Mouse (Mus musculus): ENCODE results near the gene Bcl2l13. TPM values are rescaled to one million over a fixed set of nuclear protein-coding genes. Genes with fewer than 3 reads are reported as not detected.
"Not testable (repeated sequence)": the region's sequence is repeated elsewhere in the genome, so short reads cannot be mapped to it uniquely, and the experiment has no call there.

Gene Bcl2l13
- polyA plus RNA-seq, 1 experiment from 2014 or later = 24.6 TPM

- WGBS = 63% methylated on average over 3 of the region's 3 CpGs
- Histone ChIP-seq H3K27me3 (ENCODE audit: control insufficient read depth, insufficient read depth, low read length) (peaks cover 5% of the 10 kb centered on the region; the same call in 1 of the 2 replicates), H3K27ac (replicated peaks in 1 of 2; ENCODE audit: control insufficient read depth in 1 of 2, insufficient read depth in 1 of 2, low read depth in 2 of 2, low read length in 2 of 2) (no peak overlapping the region), H3K4me1 (ENCODE audit: control insufficient read depth in 2 of 2, insufficient read depth in 2 of 2, low read length in 2 of 2) (peaks cover 5% of the 10 kb centered on the region in 2 experiments), H3K9ac (ENCODE audit: low read length) (no peak overlapping the region), H3K4me2 (ENCODE audit: low read length) (no peak overlapping the region), H3K9me3 (ENCODE audit: control insufficient read depth, low read length) (peaks cover 4% of the 10 kb centered on the region; the same call in 1 of the 2 replicates), H3K36me3 (ENCODE audit: control insufficient read depth, insufficient read depth, low read length) (no peaks in the 10 kb centered on the region), H3K4me3 (ENCODE audit: control insufficient read depth in 1 of 2, insufficient read depth in 1 of 2, low read depth in 1 of 2, low read length in 2 of 2) (no peak overlapping the region)
- no peak for ATAC-seq (ENCODE audit: insufficient number of reproducible peaks, insufficient read depth, low FRiP score, low read depth)
These were observed 82.0 kb downstream of the Bcl2l13 start for GRCm38 (mm10) chr6:120917975-120918374.

- not testable (repeated sequence) for H3K4me3 ChIP-seq (ENCODE audit: control insufficient read depth in 1 of 2, insufficient read depth in 1 of 2, low read depth in 1 of 2, low read length in 2 of 2); H3K4me1 ChIP-seq (ENCODE audit: control insufficient read depth in 2 of 2, insufficient read depth in 2 of 2, low read length in 2 of 2); H3K9me3 ChIP-seq (ENCODE audit: control insufficient read depth, low read length); H3K4me2 ChIP-seq (ENCODE audit: low read length); H3K9ac ChIP-seq (ENCODE audit: low read length); ATAC-seq (ENCODE audit: insufficient number of reproducible peaks, insufficient read depth, low FRiP score, low read depth); H3K27ac ChIP-seq (replicated peaks in 1 of 2; ENCODE audit: control insufficient read depth in 1 of 2, insufficient read depth in 1 of 2, low read depth in 2 of 2, low read length in 2 of 2); H3K27me3 ChIP-seq (ENCODE audit: control insufficient read depth, insufficient read depth, low read length)
- peaks cover 12% of the 10 kb centered on the region; the same call in 1 of the 2 replicates for H3K36me3 ChIP-seq (ENCODE audit: control insufficient read depth, insufficient read depth, low read length)
- WGBS = 68% methylated on average over 2 of the region's 2 CpGs
These were observed 88.8 kb downstream of the Bcl2l13 start for GRCm38 (mm10) chr6:120924791-120925321.

GRCm38 (mm10) chr6:120926880-120927279 is 90.9 kb downstream of the Bcl2l13 start:
- no peak overlapping the region for H3K4me3 ChIP-seq (ENCODE audit: control insufficient read depth in 1 of 2, insufficient read depth in 1 of 2, low read depth in 1 of 2, low read length in 2 of 2)
- H3K4me1 ChIP-seq (ENCODE audit: control insufficient read depth in 2 of 2, insufficient read depth in 2 of 2, low read length in 2 of 2) = peaks cover 3% of the 10 kb centered on the region in 2 experiments; a peak in 1 of 4 replicates
- no peak for ATAC-seq (ENCODE audit: insufficient number of reproducible peaks, insufficient read depth, low FRiP score, low read depth)
- H3K27me3 ChIP-seq (ENCODE audit: control insufficient read depth, insufficient read depth, low read length) = no peaks in the 10 kb centered on the region
- no peaks in the 10 kb centered on the region for H3K9me3 ChIP-seq (ENCODE audit: control insufficient read depth, low read length)
- H3K27ac ChIP-seq (replicated peaks in 1 of 2; ENCODE audit: control insufficient read depth in 1 of 2, insufficient read depth in 1 of 2, low read depth in 2 of 2, low read length in 2 of 2) = no peak overlapping the region
- no peak overlapping the region for H3K4me2 ChIP-seq (ENCODE audit: low read length)
- 51% methylated on average over 2 of the region's 2 CpGs for WGBS
- no peak overlapping the region for H3K9ac ChIP-seq (ENCODE audit: low read length)
- peaks cover 31% of the 10 kb centered on the region for H3K36me3 ChIP-seq (ENCODE audit: control insufficient read depth, insufficient read depth, low read length)

GRCm38 (mm10) chr6:120927765-120928164 is 91.8 kb downstream of the Bcl2l13 start:
- H3K4me1 ChIP-seq (ENCODE audit: control insufficient read depth in 2 of 2, insufficient read depth in 2 of 2, low read length in 2 of 2) = peaks cover 8% of the 10 kb centered on the region in 2 experiments
- H3K27me3 ChIP-seq (ENCODE audit: control insufficient read depth, insufficient read depth, low read length) = no peaks in the 10 kb centered on the region
- H3K27ac ChIP-seq (replicated peaks in 1 of 2; ENCODE audit: control insufficient read depth in 1 of 2, insufficient read depth in 1 of 2, low read depth in 2 of 2, low read length in 2 of 2) = no peak overlapping the region
- H3K9me3 ChIP-seq (ENCODE audit: control insufficient read depth, low read length) = no peaks in the 10 kb centered on the region
- H3K4me2 ChIP-seq (ENCODE audit: low read length) = no peak overlapping the region
- ATAC-seq (ENCODE audit: insufficient number of reproducible peaks, insufficient read depth, low FRiP score, low read depth) = no peak
- 60% methylated on average over 3 of the region's 3 CpGs for WGBS
- no peak overlapping the region for H3K9ac ChIP-seq (ENCODE audit: low read length)
- peaks cover 40% of the 10 kb centered on the region for H3K36me3 ChIP-seq (ENCODE audit: control insufficient read depth, insufficient read depth, low read length)
- no peak overlapping the region for H3K4me3 ChIP-seq (ENCODE audit: control insufficient read depth in 1 of 2, insufficient read depth in 1 of 2, low read depth in 1 of 2, low read length in 2 of 2)

GRCm38 (mm10) chr6:120929421-120929820 is 93.4 kb downstream of the Bcl2l13 start:
- ATAC-seq (ENCODE audit: insufficient number of reproducible peaks, insufficient read depth, low FRiP score, low read depth) = no peak
- no peak overlapping the region for H3K27ac ChIP-seq (replicated peaks in 1 of 2; ENCODE audit: control insufficient read depth in 1 of 2, insufficient read depth in 1 of 2, low read depth in 2 of 2, low read length in 2 of 2)
- H3K9me3 ChIP-seq (ENCODE audit: control insufficient read depth, low read length) = no peaks in the 10 kb centered on the region
- no peak overlapping the region for H3K9ac ChIP-seq (ENCODE audit: low read length)
- peaks cover 51% of the 10 kb centered on the region for H3K36me3 ChIP-seq (ENCODE audit: control insufficient read depth, insufficient read depth, low read length)
- H3K4me1 ChIP-seq (ENCODE audit: control insufficient read depth in 2 of 2, insufficient read depth in 2 of 2, low read length in 2 of 2) = peaks cover 9 to 12% of the 10 kb centered on the region in 2 experiments
- H3K4me3 ChIP-seq (ENCODE audit: control insufficient read depth in 1 of 2, insufficient read depth in 1 of 2, low read depth in 1 of 2, low read length in 2 of 2) = no peak overlapping the region
- no peak overlapping the region for H3K4me2 ChIP-seq (ENCODE audit: low read length)
- no peaks in the 10 kb centered on the region for H3K27me3 ChIP-seq (ENCODE audit: control insufficient read depth, insufficient read depth, low read length)
- 74% methylated on average over 1 of the region's 1 CpGs for WGBS

- H3K27ac ChIP-seq (replicated peaks in 1 of 2; ENCODE audit: control insufficient read depth in 1 of 2, insufficient read depth in 1 of 2, low read depth in 2 of 2, low read length in 2 of 2) = no peak overlapping the region
These were observed 94.7 kb downstream of the Bcl2l13 start for GRCm38 (mm10) chr6:120930450-120931306.

GRCm38 (mm10) chr6:120932597-120932996 is 96.6 kb downstream of the Bcl2l13 start:
- Histone ChIP-seq H3K4me1 (ENCODE audit: control insufficient read depth in 2 of 2, insufficient read depth in 2 of 2, low read length in 2 of 2) (peaks cover 9 to 12% of the 10 kb centered on the region in 2 experiments), H3K4me2 (ENCODE audit: low read length) (no peak overlapping the region), H3K27me3 (ENCODE audit: control insufficient read depth, insufficient read depth, low read length) (no peaks in the 10 kb centered on the region), H3K27ac (replicated peaks in 1 of 2; ENCODE audit: control insufficient read depth in 1 of 2, insufficient read depth in 1 of 2, low read depth in 2 of 2, low read length in 2 of 2) (0 out of 4 replicates have a peak overlapping the region, but pooled peaks of 1 of the 2 experiments have one; percentile 9), H3K9ac (ENCODE audit: low read length) (no peak overlapping the region), H3K4me3 (ENCODE audit: control insufficient read depth in 1 of 2, insufficient read depth in 1 of 2, low read depth in 1 of 2, low read length in 2 of 2) (no peak overlapping the region), H3K9me3 (ENCODE audit: control insufficient read depth, low read length) (no peaks in the 10 kb centered on the region), H3K36me3 (ENCODE audit: control insufficient read depth, insufficient read depth, low read length) (peaks cover 68% of the 10 kb centered on the region)
- ATAC-seq (ENCODE audit: insufficient number of reproducible peaks, insufficient read depth, low FRiP score, low read depth) = no peak
- WGBS = 40% methylated on average over 12 of the region's 12 CpGs

More at GRCm38 (mm10) chr6:120930450-120931306, 94.7 kb downstream of the Bcl2l13 start:
- H3K4me3 ChIP-seq (ENCODE audit: control insufficient read depth in 1 of 2, insufficient read depth in 1 of 2, low read depth in 1 of 2, low read length in 2 of 2) = no peak overlapping the region
- peaks cover 63% of the 10 kb centered on the region for H3K36me3 ChIP-seq (ENCODE audit: control insufficient read depth, insufficient read depth, low read length)
- peaks cover 9 to 12% of the 10 kb centered on the region in 2 experiments for H3K4me1 ChIP-seq (ENCODE audit: control insufficient read depth in 2 of 2, insufficient read depth in 2 of 2, low read length in 2 of 2)
- no peak for ATAC-seq (ENCODE audit: insufficient number of reproducible peaks, insufficient read depth, low FRiP score, low read depth)
- H3K9me3 ChIP-seq (ENCODE audit: control insufficient read depth, low read length) = no peaks in the 10 kb centered on the region
- no peaks in the 10 kb centered on the region for H3K27me3 ChIP-seq (ENCODE audit: control insufficient read depth, insufficient read depth, low read length)
- no peak overlapping the region for H3K9ac ChIP-seq (ENCODE audit: low read length)
- WGBS = 84% methylated on average over 6 of the region's 6 CpGs
- H3K4me2 ChIP-seq (ENCODE audit: low read length) = no peak overlapping the region

Data from heart, embryonic 14.5 days (tissue).